Mouse (Mus musculus) hindbrain, embryonic 12.5 days (tissue): ENCODE measurements around the gene Ube2k. TPM values are rescaled to one million over a fixed set of nuclear protein-coding genes. Genes with fewer than 3 reads are reported as not detected.
A peak's percentile ranks its signal among the peaks of the same experiment; 100 is the strongest.
"Not testable (repeated sequence)": the region's sequence is repeated elsewhere in the genome, so short reads cannot be mapped to it uniquely, and the experiment has no call there.

ENCODE experiments used
- ATAC-seq: fragments of 200-750 bp; cut with Nextera tagmentation; 2 replicates; pipeline ENCODE4 v1.8.0; 2017; ENCODE audit warnings: moderate TSS enrichment; ENCODE audit not compliant: low FRiP score
- H3K27ac ChIP-seq: fragments of 300-500 bp; sonication (generic); 2 replicates; pipeline ENCODE4 v1.5.1; 2016; ENCODE audit warnings: mild to moderate bottlenecking
- H3K27me3 ChIP-seq: fragments of 300-500 bp; sonication (generic); 2 replicates; pipeline ENCODE4 v1.6.1; 2016; ENCODE audit warnings: mild to moderate bottlenecking
- H3K36me3 ChIP-seq: fragments of 300-500 bp; sonication (generic); 2 replicates; pipeline ENCODE4 v1.6.1; 2016; ENCODE audit warnings: mild to moderate bottlenecking
- H3K4me1 ChIP-seq: fragments of 300-500 bp; sonication (generic); 2 replicates; pipeline ENCODE4 v1.6.1; 2016
- H3K4me2 ChIP-seq: fragments of 300-500 bp; sonication (generic); replicated peaks from 2 replicates; pipeline ENCODE4 v1.6.1; 2016; ENCODE audit warnings: mild to moderate bottlenecking
- H3K4me3 ChIP-seq: fragments of 300-500 bp; sonication (generic); 2 replicates; pipeline ENCODE4 v1.5.1; 2016; ENCODE audit warnings: mild to moderate bottlenecking
- H3K9ac ChIP-seq: fragments of 300-500 bp; sonication (generic); 2 replicates; pipeline ENCODE4 v1.6.1; 2016; ENCODE audit warnings: mild to moderate bottlenecking, moderate library complexity
- H3K9me3 ChIP-seq: fragments of 300-500 bp; sonication (generic); replicated peaks from 2 replicates; pipeline ENCODE4 v1.6.1; 2016; ENCODE audit warnings: mild to moderate bottlenecking
- WGBS: fragments of 180-500 bp; shearing (Covaris S2); methylation state at CpG from one replicate; pipeline ENCODE4 v1.1.7; 2016; 5-methylcytosine and 5-hydroxymethylcytosine counted together
- polyA plus RNA-seq: library from polyadenylated mRNA; unstranded; fragments of >200 nt; fragmentation: Nextera tagmentation; extraction: Ambion mirVana; gene quantifications from 2 replicates; pipeline ENCODE4 v1.2.1, GENCODE M21; 2016

Ube2k gene
- polyA plus RNA-seq, 1 experiment from 2014 or later = 192 TPM

- no peak overlapping the region for H3K4me2 ChIP-seq
- H3K27me3 ChIP-seq = no peaks in the 10 kb centered on the region
- H3K9ac ChIP-seq = no peak overlapping the region
- no peak for ATAC-seq
- H3K4me1 ChIP-seq = no peaks in the 10 kb centered on the region
- H3K9me3 ChIP-seq = no peaks in the 10 kb centered on the region
- 62% methylated on average over 5 of the region's 5 CpGs for WGBS
- H3K4me3 ChIP-seq = no peak overlapping the region
- no peaks in the 10 kb centered on the region for H3K36me3 ChIP-seq
- H3K27ac ChIP-seq = no peak overlapping the region
Observed at GRCm38 (mm10) chr5:65514635-65515278, 22.3 kb upstream of the Ube2k start.

- Histone ChIP-seq H3K27me3 (no peaks in the 10 kb centered on the region), H3K4me3 (no peak overlapping the region), H3K4me2 (no peak overlapping the region), H3K9me3 (no peaks in the 10 kb centered on the region), H3K27ac (no peak overlapping the region), H3K9ac (no peak overlapping the region), H3K4me1 (no peaks in the 10 kb centered on the region), H3K36me3 (no peaks in the 10 kb centered on the region)
- WGBS = 85% methylated on average over 1 of the region's 1 CpGs
- ATAC-seq = no peak
Observed at GRCm38 (mm10) chr5:65521803-65522202, 15.2 kb upstream of the Ube2k start.

DNA sequence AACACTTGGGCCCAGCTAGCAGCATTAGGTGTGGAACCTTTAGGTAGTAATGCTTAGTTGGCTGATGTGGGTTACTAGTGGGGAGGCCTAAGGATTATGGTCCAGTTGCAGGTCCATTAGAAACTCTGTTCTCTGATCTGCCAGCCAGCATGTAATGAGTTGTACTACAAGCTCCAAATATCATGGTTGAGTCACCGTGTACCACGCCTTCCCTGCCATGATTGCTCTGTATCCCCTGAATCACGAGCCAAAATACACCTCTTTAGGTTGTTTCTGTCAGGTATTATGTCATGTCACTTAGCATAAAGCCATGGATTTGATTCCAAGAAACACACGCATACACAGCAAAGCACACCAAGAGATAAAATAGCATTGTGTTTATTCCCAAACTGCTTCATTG is 12.2 kb upstream of the Ube2k start:
- no peaks in the 10 kb centered on the region for H3K9me3 ChIP-seq
- H3K9ac ChIP-seq = no peak overlapping the region
- no peak overlapping the region for H3K27ac ChIP-seq
- no peaks in the 10 kb centered on the region for H3K4me1 ChIP-seq
- ATAC-seq = no peak
- WGBS = 75% methylated on average over 4 of the region's 4 CpGs
- no peaks in the 10 kb centered on the region for H3K27me3 ChIP-seq
- H3K36me3 ChIP-seq = no peaks in the 10 kb centered on the region
- H3K4me2 ChIP-seq = no peak overlapping the region
- H3K4me3 ChIP-seq = no peak overlapping the region

GRCm38 (mm10) chr5:65525674-65526443 is 11.2 kb upstream of the Ube2k start:
- H3K9me3 ChIP-seq = no peaks in the 10 kb centered on the region
- H3K4me2 ChIP-seq = no peak overlapping the region
- H3K27ac ChIP-seq = no peak overlapping the region
- ATAC-seq = no peak
- H3K27me3 ChIP-seq = no peaks in the 10 kb centered on the region
- no peak overlapping the region for H3K9ac ChIP-seq
- H3K4me3 ChIP-seq = no peak overlapping the region
- H3K36me3 ChIP-seq = no peaks in the 10 kb centered on the region
- WGBS = 11% methylated on average over 8 of the region's 8 CpGs
- no peaks in the 10 kb centered on the region for H3K4me1 ChIP-seq

GRCm38 (mm10) chr5:65531283-65531682 is 5.8 kb upstream of the Ube2k start:
- Histone ChIP-seq H3K9me3 (no peaks in the 10 kb centered on the region), H3K36me3 (no peaks in the 10 kb centered on the region), H3K4me3 (no peak overlapping the region), H3K4me2 (no peak overlapping the region), H3K27me3 (no peaks in the 10 kb centered on the region), H3K27ac (no peak overlapping the region), H3K4me1 (peaks cover 1% of the 10 kb centered on the region; the same call in 1 of the 2 replicates), H3K9ac (no peak overlapping the region)
- no peak for ATAC-seq
- 69% methylated on average over 3 of the region's 3 CpGs for WGBS

- Histone ChIP-seq H3K4me3 (no peak overlapping the region), H3K27ac (no peak overlapping the region), H3K9ac (no peak overlapping the region), H3K36me3 (no peaks in the 10 kb centered on the region), H3K27me3 (no peaks in the 10 kb centered on the region), H3K4me1 (peaks cover 10% of the 10 kb centered on the region), H3K4me2 (no peak overlapping the region), H3K9me3 (no peaks in the 10 kb centered on the region)
- no peak for ATAC-seq
- 66% methylated on average over 4 of the region's 4 CpGs for WGBS
Observed at GRCm38 (mm10) chr5:65534496-65534895, 2.5 kb upstream of the Ube2k start.

DNA sequence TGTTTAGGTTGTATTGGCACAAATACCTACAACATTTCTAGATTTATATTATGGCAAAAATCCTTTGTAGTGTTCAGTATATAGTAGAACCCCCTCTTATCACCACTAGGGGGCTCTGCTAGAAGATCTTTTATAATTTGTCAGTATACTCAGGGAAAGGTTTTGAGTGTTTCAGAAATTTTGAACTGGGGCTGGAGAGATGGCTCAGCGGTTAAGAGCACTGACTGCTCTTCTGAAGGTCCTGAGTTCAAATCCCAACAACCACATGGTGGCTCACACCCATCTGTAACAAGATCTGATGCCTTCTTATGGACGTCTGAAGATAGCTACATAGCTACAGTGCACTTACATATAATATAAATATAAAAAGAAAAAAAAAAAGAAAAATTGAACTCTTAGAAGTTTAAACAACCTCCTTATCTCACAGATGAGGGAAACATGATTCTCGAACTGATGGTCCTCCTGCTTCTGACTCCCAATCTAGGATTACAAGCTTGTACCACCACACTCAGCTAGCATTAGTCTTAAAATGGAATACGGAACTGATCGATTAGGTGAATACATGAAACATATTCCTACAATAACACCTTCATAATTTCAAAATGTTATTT is 1.5 kb upstream of the Ube2k start:
- no peak overlapping the region for H3K4me2 ChIP-seq
- no peaks in the 10 kb centered on the region for H3K27me3 ChIP-seq
- no peaks in the 10 kb centered on the region for H3K36me3 ChIP-seq
- H3K27ac ChIP-seq = no peak overlapping the region
- H3K9me3 ChIP-seq = no peaks in the 10 kb centered on the region
- H3K4me3 ChIP-seq = no peak overlapping the region
- ATAC-seq = no peak
- H3K4me1 ChIP-seq = peaks cover 12% of the 10 kb centered on the region
- no peak overlapping the region for H3K9ac ChIP-seq
- WGBS = 68% methylated on average over 5 of the region's 5 CpGs

DNA sequence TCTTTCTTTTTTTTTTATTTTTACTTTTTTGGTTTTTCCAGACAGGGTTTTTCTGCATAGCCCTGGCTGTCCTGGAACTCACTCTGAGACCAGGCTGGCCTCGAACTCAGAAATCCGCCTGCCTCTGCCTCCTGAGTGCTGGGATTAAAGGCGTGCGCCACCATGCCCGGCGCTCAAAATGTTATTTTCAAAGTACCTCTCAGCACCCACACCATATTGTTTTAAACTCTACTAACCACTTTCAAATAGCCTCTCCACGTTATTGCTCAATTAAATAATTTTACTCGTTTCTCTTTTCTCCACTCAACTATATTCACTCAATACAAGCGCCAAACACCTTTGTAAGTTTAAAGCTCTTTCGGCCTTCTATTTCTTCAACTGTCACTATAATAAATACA is 966 bp upstream of the Ube2k start:
- WGBS = 84% methylated on average over 10 of the region's 10 CpGs
- Histone ChIP-seq H3K27ac (peak overlapping the region; percentile 100), H3K4me1 (peaks cover 12% of the 10 kb centered on the region), H3K4me2 (peak overlapping the region; percentile 58), H3K9ac (peak overlapping the region; percentile 97; the same call in 1 of the 2 replicates), H3K4me3 (peak overlapping the region; percentile 95)
- not testable (repeated sequence) for H3K27me3 ChIP-seq, H3K36me3 ChIP-seq, ATAC-seq, H3K9me3 ChIP-seq

GRCm38 (mm10) chr5:65537420-65538071 is 513 bp downstream of the Ube2k start:
- Histone ChIP-seq H3K4me1 (peaks cover 12% of the 10 kb centered on the region), H3K27me3 (no peaks in the 10 kb centered on the region), H3K4me3 (peak overlapping the region; percentile 95), H3K9me3 (no peaks in the 10 kb centered on the region), H3K4me2 (peak overlapping the region; percentile 58), H3K9ac (peak overlapping the region; percentile 97), H3K36me3 (no peaks in the 10 kb centered on the region), H3K27ac (peak overlapping the region; percentile 100)
- peak; percentile 79 for ATAC-seq
- under 1% methylated on average over 46 of the region's 59 CpGs for WGBS

DNA sequence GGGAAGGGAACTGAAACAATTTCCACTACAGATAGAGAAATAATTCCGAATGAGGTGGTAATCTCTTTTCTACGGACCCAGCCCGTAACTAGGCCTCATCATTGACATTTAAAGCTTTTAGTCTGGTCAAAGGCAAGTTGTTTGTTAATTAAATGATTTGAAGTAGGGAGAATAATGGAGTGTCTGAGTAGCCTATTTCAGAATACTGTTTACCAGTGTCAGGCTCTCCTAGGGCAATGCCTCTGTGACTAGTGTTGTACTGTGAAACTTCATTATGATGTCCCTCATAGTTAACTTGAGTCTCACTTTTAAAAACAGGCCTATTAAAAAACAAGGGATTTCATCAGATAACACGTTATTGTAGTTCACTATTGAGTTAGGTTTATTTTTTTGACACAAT is 1.1 kb downstream of the Ube2k start:
- peak overlapping the region; percentile 58 for H3K4me2 ChIP-seq
- H3K27me3 ChIP-seq = no peaks in the 10 kb centered on the region
- no peaks in the 10 kb centered on the region for H3K36me3 ChIP-seq
- H3K4me3 ChIP-seq = peak overlapping the region; percentile 95
- no peaks in the 10 kb centered on the region for H3K9me3 ChIP-seq
- WGBS = 3% methylated on average over 4 of the region's 4 CpGs
- H3K4me1 ChIP-seq = peaks cover 12% of the 10 kb centered on the region
- peak overlapping the region; percentile 100 for H3K27ac ChIP-seq
- no peak for ATAC-seq
- H3K9ac ChIP-seq = peak overlapping the region; percentile 97

DNA sequence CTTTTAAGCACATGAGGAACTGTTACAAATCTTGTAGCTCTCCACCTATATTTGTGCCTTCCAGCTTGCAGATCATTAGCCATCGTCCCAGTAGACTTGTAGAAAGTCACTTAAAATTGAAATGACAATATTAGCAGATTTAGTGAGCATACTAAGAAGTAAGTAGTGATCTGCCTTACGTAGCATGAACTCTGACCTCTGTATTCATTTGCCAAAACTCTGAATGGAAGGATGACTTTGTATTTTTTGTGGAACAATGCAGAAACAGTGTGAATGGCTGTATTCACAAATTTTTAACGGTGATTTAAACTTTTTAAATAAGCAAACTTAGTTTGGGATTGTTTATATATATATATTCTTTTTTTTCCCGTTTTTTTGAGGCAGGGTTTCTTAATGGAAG is 1.8 kb downstream of the Ube2k start:
- ATAC-seq = no peak
- Histone ChIP-seq H3K27ac (no peak overlapping the region), H3K4me3 (peak overlapping the region; percentile 16; the same call in 1 of the 2 replicates), H3K9ac (no peak overlapping the region), H3K4me1 (peaks cover 12% of the 10 kb centered on the region), H3K9me3 (no peaks in the 10 kb centered on the region), H3K4me2 (peak overlapping the region; percentile 58), H3K36me3 (no peaks in the 10 kb centered on the region), H3K27me3 (no peaks in the 10 kb centered on the region)
- WGBS = 33% methylated on average over 4 of the region's 4 CpGs

- Histone ChIP-seq H3K27me3 (no peaks in the 10 kb centered on the region), H3K4me3 (no peak overlapping the region), H3K9ac (no peak overlapping the region), H3K4me1 (peaks cover 12% of the 10 kb centered on the region), H3K4me2 (no peak overlapping the region), H3K9me3 (no peaks in the 10 kb centered on the region), H3K27ac (no peak overlapping the region), H3K36me3 (no peaks in the 10 kb centered on the region)
- 92% methylated on average over 3 of the region's 3 CpGs for WGBS
- no peak for ATAC-seq
Observed at GRCm38 (mm10) chr5:65539786-65540185, 2.8 kb downstream of the Ube2k start.
